Mouse (Mus musculus) liver, adult 2 months (tissue): ENCODE results near the gene Col23a1. TPM values are rescaled to one million over a fixed set of nuclear protein-coding genes. Genes with fewer than 3 reads are reported as not detected.

ENCODE experiments used
- DNase-seq: peaks from one replicate; pipeline ENCODE4 v3.0.0-alpha.2; 2011; ENCODE audit warnings: low read depth, low spot score; ENCODE audit errors: extremely low read depth
- H3K27ac ChIP-seq: fragments of 200-500 bp; replicated peaks from 2 replicates; pipeline ENCODE4 v1.5.1; 2012; ENCODE audit warnings: low read depth, mild to moderate bottlenecking, control low read depth, inconsistent platforms, low read length; ENCODE audit not compliant: insufficient read depth
- H3K27me3 ChIP-seq: fragments of 200-500 bp; 2 replicates; pipeline ENCODE4 v1.6.1; 2012; ENCODE audit warnings: mild to moderate bottlenecking, moderate library complexity, low read length, inconsistent platforms; ENCODE audit not compliant: control insufficient read depth, insufficient read depth
- H3K36me3 ChIP-seq: fragments of 200-500 bp; 2 replicates; pipeline ENCODE4 v1.6.1; 2012; ENCODE audit warnings: low read length, inconsistent platforms; ENCODE audit not compliant: control insufficient read depth, insufficient read depth
- H3K4me1 ChIP-seq: fragments of 200-500 bp; 2 replicates; pipeline ENCODE4 v1.6.1; 2011; ENCODE audit warnings: low read length; ENCODE audit not compliant: control insufficient read depth, insufficient read depth
- H3K4me3 ChIP-seq: fragments of 200-500 bp; 2 replicates; pipeline ENCODE4 v1.5.1; 2011; ENCODE audit warnings: low read depth, mild to moderate bottlenecking, control low read depth, low read length, moderate library complexity; ENCODE audit not compliant: insufficient read depth
- H3K79me2 ChIP-seq: fragments of 200-500 bp; 2 replicates; pipeline ENCODE4 v1.6.1; 2012; ENCODE audit warnings: inconsistent platforms, mild to moderate bottlenecking, low read length, moderate library complexity; ENCODE audit not compliant: control insufficient read depth, insufficient read depth
- H3K9ac ChIP-seq: fragments of 200-500 bp; 2 replicates; pipeline ENCODE4 v1.6.1; 2012; ENCODE audit warnings: low read depth, mild to moderate bottlenecking, control low read depth, inconsistent platforms, low read length
- CTCF ChIP-seq: fragments of 200-500 bp; IDR thresholded peaks from 2 replicates; pipeline ENCODE4 v1.5.1; 2011; ENCODE audit warnings: low read depth, low read length, control low read depth
- POLR2A ChIP-seq: fragments of 200-500 bp; IDR thresholded peaks from 2 replicates; pipeline ENCODE4 v1.6.1; 2011; ENCODE audit warnings: low read length, control low read depth; ENCODE audit not compliant: insufficient read depth; ENCODE audit errors: extremely low read depth
- WGBS: fragments of 180-500 bp; shearing (Covaris S2); methylation state at CpG from one replicate; pipeline ENCODE4 v1.1.7; 2018; 5-methylcytosine and 5-hydroxymethylcytosine counted together
- polyA plus RNA-seq: library from polyadenylated mRNA; depleted of rRNA; stranded (reverse); fragments of >200 nt; gene quantifications from 2 replicates; pipeline ENCODE4 v1.2.3, GENCODE M21; 2012; rRNA removed
- total RNA-seq: library from RNA; depleted of rRNA; stranded (reverse); fragments of >200 nt; gene quantifications from 2 replicates; pipeline ENCODE4 v1.2.3, GENCODE M21; 2014; rRNA removed

Col23a1 gene
- 0.07 and 0.09 TPM in 2 replicates for total RNA-seq
- 0.05 TPM in 1 of 2 replicates, not detected in the other for polyA plus RNA-seq

GRCm38 (mm10) chr11:51289564-51290041 lies at the start of gene Col23a1:
Gene Col23a1 (plus strand): TSS chr11:51289920.
- Histone ChIP-seq H3K36me3 (no peaks in the 10 kb centered on the region), H3K4me3 (peak within 1 kb of the TSS; percentile 78), H3K79me2 (no peaks in the 10 kb centered on the region), H3K4me1 (no peaks in the 10 kb centered on the region), H3K27ac (no peak within 1 kb of the TSS), H3K9ac (peak within 1 kb of the TSS; percentile 71), H3K27me3 (no peaks in the 10 kb centered on the region)
- TF ChIP-seq POLR2A (no peak), CTCF (peak; percentile 90)
- WGBS: under 1% methylated on average over 37 of the region's 38 CpGs
- peak; percentile 76 for DNase-seq

GRCm38 (mm10) chr11:51242897-51243296 lies 46.8 kb upstream of the Col23a1 start:
- Histone ChIP-seq H3K79me2 (no peaks in the 10 kb centered on the region), H3K27me3 (no peaks in the 10 kb centered on the region), H3K4me3 (no peak overlapping the region), H3K36me3 (no peaks in the 10 kb centered on the region), H3K4me1 (no peaks in the 10 kb centered on the region), H3K27ac (no peak overlapping the region), H3K9ac (no peak overlapping the region)
- 90% methylated on average over 2 of the region's 2 CpGs for WGBS
- DNase-seq: no peak
- TF ChIP-seq POLR2A (no peak), CTCF (no peak)

- no peak for DNase-seq
- 85% methylated on average over 4 of the region's 4 CpGs for WGBS
- TF ChIP-seq POLR2A (no peak), CTCF (no peak)
- no peaks in the 10 kb centered on the region for H3K79me2 ChIP-seq
- H3K4me1 ChIP-seq: no peaks in the 10 kb centered on the region
- no peak overlapping the region for H3K27ac ChIP-seq
- H3K36me3 ChIP-seq: no peaks in the 10 kb centered on the region
- H3K4me3 ChIP-seq: no peak overlapping the region
- no peak overlapping the region for H3K9ac ChIP-seq
- no peaks in the 10 kb centered on the region for H3K27me3 ChIP-seq
Observed at GRCm38 (mm10) chr11:51257006-51257405, 32.7 kb upstream of the Col23a1 start.

GRCm38 (mm10) chr11:51261680-51262219 lies 28.0 kb upstream of the Col23a1 start, which contains the start of gene Clk4:
Gene Clk4 (plus strand): TSS chr11:51261730.
- Histone ChIP-seq H3K9ac (peak within 1 kb of the TSS; percentile 59), H3K4me1 (peaks cover 10% of the 10 kb centered on the region), H3K27me3 (no peaks in the 10 kb centered on the region), H3K36me3 (peaks cover 4% of the 10 kb centered on the region), H3K4me3 (peak within 1 kb of the TSS; percentile 85), H3K27ac (peak within 1 kb of the TSS; percentile 59), H3K79me2 (peaks cover 12% of the 10 kb centered on the region)
- TF ChIP-seq POLR2A (no peak), CTCF (no peak)
- no peak for DNase-seq
- WGBS: 91% methylated on average over 3 of the region's 3 CpGs

- WGBS: 4% methylated on average over 57 of the region's 57 CpGs
- Histone ChIP-seq H3K79me2 (peaks cover 15% of the 10 kb centered on the region), H3K36me3 (peaks cover 11% of the 10 kb centered on the region), H3K9ac (peak within 1 kb of the TSS; percentile 96), H3K27me3 (no peaks in the 10 kb centered on the region), H3K27ac (peak within 1 kb of the TSS; percentile 98), H3K4me3 (peak within 1 kb of the TSS; percentile 85), H3K4me1 (peaks cover 15% of the 10 kb centered on the region)
- DNase-seq: peak; percentile 92
- peak; percentile 91 for TF ChIP-seq POLR2A
- TF ChIP-seq CTCF: no peak
Observed at GRCm38 (mm10) chr11:51262342-51263285, 27.1 kb upstream of the Col23a1 start, which contains the start of gene BC049762. Gene BC049762 (minus strand): TSS chr11:51263046.
